Mouse (Mus musculus): Measurements from ENCODE around the gene Smad5.
A peak's percentile ranks its signal among the peaks of the same experiment; 100 is the strongest.

Gene Smad5

GRCm38 (mm10) chr13:56701924-56702323 lies 886 bp upstream of the Smad5 start:
- no peak for DNase-seq (ENCODE audit: low read depth)

DNA sequence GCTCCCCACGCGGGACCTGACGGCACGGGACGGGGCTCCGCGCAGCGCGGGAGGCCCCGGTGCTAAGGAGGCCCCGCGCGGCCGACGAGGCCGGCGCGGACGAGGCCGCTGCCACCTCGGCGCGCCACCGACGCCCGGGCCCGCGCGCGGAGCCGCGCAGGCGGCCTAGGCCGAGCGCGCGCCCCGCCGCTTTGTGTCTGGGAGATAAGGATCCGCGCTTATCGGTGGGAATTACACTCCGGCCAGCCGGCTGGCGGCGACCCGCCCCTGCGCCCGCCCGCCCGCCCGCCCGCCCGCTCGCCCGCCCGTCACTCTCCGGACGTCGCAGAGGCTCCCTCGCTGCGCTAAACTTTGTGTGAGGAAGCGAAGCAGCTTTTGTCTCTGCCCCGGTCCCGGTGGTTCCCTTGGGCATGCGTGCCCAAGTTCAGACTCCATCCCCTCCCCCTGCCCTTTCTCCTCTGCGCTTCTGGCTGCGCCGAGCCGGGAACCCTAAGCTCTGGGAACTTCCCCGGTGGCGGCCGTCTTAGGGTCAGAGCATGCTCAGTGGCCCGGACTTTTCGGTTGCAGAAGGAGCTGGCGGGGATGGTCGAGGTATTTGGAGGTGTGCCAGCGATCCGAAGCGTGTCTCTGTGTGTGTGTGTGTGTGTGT lies 536 bp downstream of the Smad5 start:
- DNase-seq (ENCODE audit: low read depth), result no peak

DNA sequence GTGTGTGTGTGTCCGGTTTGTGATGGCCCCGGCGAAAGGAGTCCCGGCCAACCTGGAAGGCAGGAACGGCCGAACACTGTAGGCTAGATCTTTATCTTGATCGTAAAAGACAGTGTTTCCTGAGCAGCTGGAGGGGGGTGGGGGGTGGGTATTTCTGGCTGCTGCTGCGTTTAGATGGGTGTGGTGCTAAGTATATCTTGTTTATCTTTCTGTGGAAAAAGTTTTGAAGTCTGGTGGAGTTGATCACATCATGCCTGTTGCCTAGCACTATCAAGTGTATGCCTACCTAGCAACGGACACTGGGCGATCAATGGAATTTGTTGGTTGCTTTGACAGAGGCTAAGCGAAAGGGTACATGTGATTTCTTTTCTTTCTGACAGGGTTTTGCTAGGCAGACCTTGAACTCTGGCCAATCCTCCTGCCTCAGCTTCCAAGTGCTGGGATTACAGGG lies 1.1 kb downstream of the Smad5 start:
- DNase-seq (ENCODE audit: low read depth), result peak; percentile 96

DNA sequence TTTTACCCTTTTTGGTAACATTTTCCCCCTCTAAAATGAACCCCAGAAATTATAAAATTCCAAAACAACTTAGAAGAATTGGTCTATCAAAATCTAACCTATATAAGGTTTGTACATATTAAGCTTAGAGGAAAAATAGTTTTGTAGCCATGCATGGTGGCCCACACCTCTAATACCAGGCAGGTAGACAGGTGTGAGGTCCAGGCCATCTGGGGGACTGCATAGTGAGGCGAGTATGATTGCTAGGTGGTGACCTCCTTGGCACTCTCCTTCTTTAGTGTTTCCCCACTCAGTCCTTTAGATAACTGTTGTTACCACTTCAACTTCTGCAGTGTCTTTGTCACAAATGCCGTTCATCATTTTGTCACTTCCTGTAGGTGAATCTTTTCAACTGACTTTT lies 1.8 kb downstream of the Smad5 start:
- DNase-seq (ENCODE audit: low read depth), result no peak

- no peak for DNase-seq (ENCODE audit: low read depth)
Measured at GRCm38 (mm10) chr13:56707111-56707510, 4.3 kb downstream of the Smad5 start.

DNA sequence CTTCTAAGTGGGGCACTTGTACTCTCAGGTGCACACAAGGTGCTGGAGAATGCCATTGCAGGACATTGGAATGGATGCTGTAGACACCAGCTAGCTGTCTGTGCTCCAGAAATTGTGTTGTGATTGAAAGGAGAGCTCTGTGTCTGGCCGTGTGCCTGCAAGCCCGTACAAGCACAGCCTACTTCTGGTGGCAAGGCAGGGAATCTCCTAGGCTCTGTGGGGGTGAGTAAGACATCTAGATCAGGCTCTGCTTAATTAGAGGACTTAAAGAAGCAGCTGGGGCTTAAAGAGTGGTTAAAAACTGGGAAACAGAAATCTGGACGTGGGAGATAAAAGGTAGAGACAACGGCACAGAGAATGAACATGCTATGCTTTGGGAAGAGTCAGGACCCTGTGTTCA lies 4.8 kb downstream of the Smad5 start:
- no peak for DNase-seq (ENCODE audit: low read depth)

DNA sequence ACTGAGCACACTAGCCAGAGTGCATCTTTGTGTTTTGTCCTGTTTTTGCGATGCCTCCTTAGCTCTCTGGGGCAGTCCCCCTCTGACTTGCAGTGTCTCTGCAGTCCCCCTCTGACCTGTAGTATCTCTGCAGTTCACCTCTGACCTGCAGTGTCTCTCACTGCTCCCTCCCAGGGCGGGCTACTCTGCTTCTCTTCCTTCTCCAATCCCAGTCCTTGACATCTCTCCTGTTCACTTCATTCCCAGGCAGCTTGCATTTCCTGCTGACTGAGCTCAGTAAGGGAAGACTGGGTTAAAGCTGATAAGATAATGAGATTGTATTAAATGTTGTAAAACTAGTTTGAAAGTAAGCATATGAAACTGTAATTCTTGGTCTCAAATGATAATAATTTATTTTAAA lies 7.8 kb downstream of the Smad5 start:
- no peak for DNase-seq (ENCODE audit: low read depth)

GRCm38 (mm10) chr13:56712221-56712620 lies 9.4 kb downstream of the Smad5 start:
- peak; percentile 51 for DNase-seq (ENCODE audit: low read depth)

GRCm38 (mm10) chr13:56726551-56726950 lies 23.7 kb downstream of the Smad5 start:
- no peak for DNase-seq (ENCODE audit: low read depth)

DNA sequence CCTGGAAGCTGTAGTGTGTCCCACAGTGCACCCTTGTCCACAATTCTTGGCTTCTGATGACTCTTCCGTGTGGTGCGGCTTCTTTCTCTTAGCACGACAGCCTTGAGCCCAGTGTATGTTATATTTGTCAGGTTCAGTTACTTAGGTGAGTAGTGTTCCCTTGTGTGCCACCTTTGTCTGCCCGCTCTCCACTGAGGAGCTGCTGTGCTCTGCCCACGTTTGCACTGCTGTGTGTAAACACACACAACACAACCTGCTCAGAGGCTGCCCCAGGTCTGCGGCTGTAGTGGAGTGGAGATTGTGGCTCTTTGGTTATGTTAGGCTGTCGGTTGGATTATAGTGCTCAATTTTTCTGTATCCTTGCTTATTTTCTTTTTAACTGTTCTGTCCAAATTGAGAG lies 26.2 kb downstream of the Smad5 start:
- DNase-seq (ENCODE audit: low read depth), result no peak

DNA sequence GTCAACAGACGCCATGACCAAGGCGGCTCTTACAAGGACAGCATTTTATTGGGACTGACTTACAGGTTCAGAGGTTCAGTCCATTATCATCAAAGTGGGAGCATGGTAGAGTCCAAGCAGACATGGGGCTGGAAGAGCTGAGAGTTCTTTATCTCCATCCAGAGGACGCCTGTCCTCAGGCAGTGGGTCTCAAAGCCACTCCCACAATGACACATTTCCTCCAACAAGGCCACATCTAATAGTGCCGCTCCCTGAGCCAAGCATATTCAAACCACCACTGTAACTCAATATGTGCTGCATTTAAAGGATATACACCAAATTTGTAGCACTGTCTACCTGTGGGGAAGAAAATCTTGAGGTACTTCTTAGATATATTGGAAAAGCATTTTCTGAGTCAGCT lies 31.8 kb downstream of the Smad5 start:
- peak; percentile 86 for DNase-seq (ENCODE audit: low read depth)

DNA sequence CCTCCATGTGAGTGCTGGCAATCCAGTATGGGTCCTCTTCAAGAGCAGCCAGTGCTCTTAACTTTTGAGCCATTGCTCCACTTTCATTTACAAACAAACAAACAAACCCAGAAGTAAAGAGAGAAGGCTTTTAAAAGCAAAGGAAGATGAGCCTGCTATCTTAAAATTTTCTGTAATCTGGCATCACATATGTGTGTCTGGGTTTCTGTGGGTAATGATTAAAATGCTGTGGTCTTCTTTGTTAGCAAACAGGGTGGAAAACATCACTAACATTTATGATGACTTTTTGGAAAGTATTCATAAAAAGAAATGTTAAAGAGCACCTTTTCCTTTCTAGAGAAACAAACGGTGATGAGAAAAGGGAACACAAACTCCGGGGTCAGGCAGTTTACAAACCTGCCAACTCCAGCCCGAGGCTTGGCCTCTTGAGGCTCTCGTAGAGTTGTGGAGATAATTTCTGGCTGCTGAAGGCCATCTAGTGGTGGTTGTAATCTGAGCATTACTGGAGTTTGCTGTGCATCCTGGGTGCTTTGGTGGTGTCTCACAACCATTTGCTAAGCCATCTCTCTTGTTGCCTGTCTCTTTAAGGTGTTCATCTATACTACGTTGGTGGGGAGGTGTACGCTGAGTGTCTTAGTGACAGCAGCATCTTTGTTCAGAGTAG lies 32.5 kb downstream of the Smad5 start:
- peak; percentile 46 for DNase-seq (ENCODE audit: low read depth)

DNA sequence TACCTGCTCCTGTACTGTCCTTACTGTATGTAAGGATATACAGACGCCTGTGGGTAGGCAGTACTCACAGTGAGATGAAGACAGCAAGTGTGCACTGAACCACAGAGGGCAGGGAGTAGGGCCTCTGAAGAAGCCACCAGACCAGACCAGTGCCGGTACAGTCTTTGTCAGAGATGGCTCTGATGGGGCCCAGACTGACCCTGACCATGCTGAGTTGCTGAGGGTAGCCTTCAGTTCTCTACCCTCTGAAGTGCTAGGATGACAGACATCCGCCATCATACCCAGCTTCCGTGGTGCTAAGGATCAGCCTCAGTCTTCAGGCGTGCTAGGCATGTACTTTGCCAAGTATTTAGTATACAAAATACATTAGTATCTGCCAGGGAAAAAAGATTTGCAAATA lies 36.7 kb downstream of the Smad5 start:
- no peak for DNase-seq (ENCODE audit: low read depth)

- DNase-seq (ENCODE audit: low read depth), result no peak
Measured at GRCm38 (mm10) chr13:56740496-56740895, 37.7 kb downstream of the Smad5 start.

DNA sequence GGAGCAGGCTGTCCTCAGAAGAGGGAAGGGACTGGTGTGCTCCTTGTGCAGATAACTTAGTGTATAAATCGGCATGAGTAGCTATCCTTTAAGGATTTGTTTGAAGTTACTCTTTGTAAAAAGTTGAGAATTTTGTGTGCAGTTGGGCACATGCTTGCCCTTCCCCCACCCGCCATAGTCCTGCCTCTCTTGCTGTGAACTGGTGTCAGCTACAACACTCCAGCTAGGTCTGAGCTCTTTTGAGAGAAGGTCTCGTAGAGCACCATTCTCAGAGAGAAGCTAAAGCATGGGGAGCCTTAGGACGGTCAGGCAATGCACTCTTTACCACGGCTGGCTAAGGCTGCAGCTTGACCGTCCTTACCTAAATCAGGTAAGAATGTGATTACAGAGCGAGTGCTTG lies 38.9 kb downstream of the Smad5 start:
- no peak for DNase-seq (ENCODE audit: low read depth)

GRCm38 (mm10) chr13:56742325-56742901 lies 39.6 kb downstream of the Smad5 start:
- no peak for DNase-seq (ENCODE audit: low read depth)

- no peak for DNase-seq (ENCODE audit: low read depth)
Measured at GRCm38 (mm10) chr13:56746739-56747532, 44.1 kb downstream of the Smad5 start.

DNA sequence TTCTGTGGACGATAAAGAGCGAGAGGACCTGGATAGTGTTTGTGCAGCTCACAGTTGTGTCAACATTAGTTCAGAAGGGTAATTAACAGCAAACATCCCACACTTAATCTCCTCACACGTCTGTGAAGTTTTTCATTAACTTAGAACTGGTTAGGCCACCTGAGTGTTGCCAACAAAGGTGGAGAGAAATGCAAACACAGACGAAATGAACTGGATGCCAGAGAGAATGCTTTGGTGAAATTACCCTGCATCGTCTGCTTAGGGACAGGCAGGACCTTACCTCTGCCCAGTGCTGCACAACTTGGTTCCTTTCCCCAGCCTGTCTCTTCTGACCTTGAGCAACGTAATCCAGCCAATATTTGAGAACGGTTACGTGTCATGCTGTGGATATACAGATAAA lies 44.7 kb downstream of the Smad5 start:
- no peak for DNase-seq (ENCODE audit: low read depth)

DNA sequence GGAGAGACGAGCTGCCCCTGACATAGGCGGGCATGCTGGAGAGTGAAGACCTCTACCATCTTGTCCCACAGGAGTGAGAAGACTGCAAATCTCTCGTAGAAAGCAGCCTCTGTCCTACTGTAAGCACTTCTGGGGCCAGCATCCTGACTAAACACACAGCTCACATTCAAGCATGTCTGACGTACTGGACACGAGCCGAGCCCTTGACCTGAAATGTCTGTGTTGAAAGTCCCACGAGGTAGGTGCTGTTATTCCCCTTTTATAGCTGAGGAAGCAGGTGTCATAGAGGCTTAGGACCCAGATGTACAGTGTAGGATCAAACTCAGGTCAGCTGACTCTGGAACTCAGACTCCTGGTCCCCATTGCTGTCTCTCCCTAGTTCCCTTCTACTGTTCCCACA lies 46.6 kb downstream of the Smad5 start:
- DNase-seq (ENCODE audit: low read depth), result no peak

DNA sequence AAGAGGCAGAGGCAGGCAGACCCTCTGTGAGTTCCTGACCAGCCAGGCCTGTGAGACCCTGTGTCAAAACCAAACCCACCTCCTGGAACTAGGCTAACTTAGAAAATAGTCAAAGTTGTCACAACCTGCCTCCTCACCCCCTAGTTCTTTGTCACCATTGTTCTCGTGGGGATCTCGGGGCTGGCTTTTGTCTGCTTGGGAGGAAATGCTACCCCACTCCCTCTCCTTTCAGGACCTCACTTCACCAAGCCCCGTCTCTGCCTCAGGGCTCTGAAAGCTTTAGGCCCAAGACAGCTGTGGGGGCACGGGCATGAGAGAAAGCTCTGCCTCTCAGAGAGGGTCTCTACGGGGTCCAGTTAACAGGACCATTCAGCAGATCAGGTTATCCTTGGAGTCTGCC lies 49.0 kb downstream of the Smad5 start:
- no peak for DNase-seq (ENCODE audit: low read depth)

GRCm38 (mm10) chr13:56752474-56753191 lies 49.8 kb downstream of the Smad5 start:
- DNase-seq (ENCODE audit: low read depth), result no peak

Measured in 416B (cell line).